Mouse (Mus musculus) liver, postnatal 0 days (tissue): ENCODE measurements around the gene Rfc2. TPM values are rescaled to one million over a fixed set of nuclear protein-coding genes. Genes with fewer than 3 reads are reported as not detected.

ENCODE experiments used
- ATAC-seq: fragments of 200-750 bp; cut with Nextera tagmentation; 2 replicates; pipeline ENCODE4 v1.8.0; 2017; ENCODE audit warnings: mild to moderate bottlenecking, moderate library complexity
- DNase-seq: peaks from one replicate; pipeline ENCODE4 v3.0.0-alpha.2; 2016
- H3K27ac ChIP-seq: fragments of 300-500 bp; sonication (generic); 2 replicates; pipeline ENCODE4 v1.5.1; 2014; ENCODE audit warnings: antibody characterized with exemption, moderate library complexity, mild to moderate bottlenecking, low read depth
- H3K27me3 ChIP-seq: fragments of 300-500 bp; sonication (generic); 2 replicates; pipeline ENCODE4 v1.6.1; 2014; ENCODE audit warnings: low read length, control low read depth, mixed read lengths; ENCODE audit not compliant: insufficient read depth
- H3K36me3 ChIP-seq: fragments of 300-500 bp; sonication (generic); replicated peaks from 2 replicates; pipeline ENCODE4 v1.6.1; 2014; ENCODE audit warnings: mild to moderate bottlenecking, control low read depth, low read length, moderate library complexity, mixed read lengths; ENCODE audit not compliant: insufficient read depth
- H3K4me1 ChIP-seq: fragments of 300-500 bp; sonication (generic); 2 replicates; pipeline ENCODE4 v1.6.1; 2014; ENCODE audit warnings: antibody characterized with exemption, mild to moderate bottlenecking, control low read depth; ENCODE audit not compliant: insufficient read depth
- H3K4me2 ChIP-seq: fragments of 300-500 bp; sonication (generic); 2 replicates; pipeline ENCODE4 v1.6.1; 2014; ENCODE audit warnings: low read depth, mild to moderate bottlenecking, low read length, moderate library complexity, mixed read lengths
- H3K4me3 ChIP-seq: fragments of 300-500 bp; sonication (generic); 2 replicates; pipeline ENCODE4 v1.5.1; 2014; ENCODE audit warnings: low read depth, low read length
- H3K9ac ChIP-seq: fragments of 300-500 bp; sonication (generic); replicated peaks from 2 replicates; pipeline ENCODE4 v1.6.1; 2014; ENCODE audit warnings: mild to moderate bottlenecking, moderate library complexity
- H3K9me3 ChIP-seq: fragments of 300-500 bp; sonication (generic); 2 replicates; pipeline ENCODE4 v1.6.1; 2016; ENCODE audit warnings: mild to moderate bottlenecking, control low read depth, low read length, mixed read lengths
- CTCF ChIP-seq: sonication (generic); IDR thresholded peaks from 2 replicates; pipeline ENCODE4 v1.5.1; 2016; ENCODE audit warnings: antibody characterized with exemption, low read depth
- EP300 ChIP-seq: IDR thresholded peaks from 2 replicates; pipeline ENCODE4 v1.6.1; 2016; ENCODE audit warnings: antibody characterized with exemption, low read depth, mild to moderate bottlenecking
- WGBS: fragments of 180-500 bp; shearing (Covaris S2); extraction: QIAGEN DNeasy Blood & Tissue Kit; methylation state at CpG from one replicate; pipeline ENCODE4 v1.1.7; 2014; ENCODE audit not compliant: insufficient replicate concordance; 5-methylcytosine and 5-hydroxymethylcytosine counted together
- polyA plus RNA-seq: library from polyadenylated mRNA; unstranded; fragments of >200 nt; fragmentation: Nextera tagmentation; extraction: Ambion mirVana; gene quantifications from 2 replicates; pipeline ENCODE4 v1.2.1, GENCODE M21; 2015

Rfc2 gene
- polyA plus RNA-seq, 1 experiment from 2014 or later = 81.4 TPM

DNA sequence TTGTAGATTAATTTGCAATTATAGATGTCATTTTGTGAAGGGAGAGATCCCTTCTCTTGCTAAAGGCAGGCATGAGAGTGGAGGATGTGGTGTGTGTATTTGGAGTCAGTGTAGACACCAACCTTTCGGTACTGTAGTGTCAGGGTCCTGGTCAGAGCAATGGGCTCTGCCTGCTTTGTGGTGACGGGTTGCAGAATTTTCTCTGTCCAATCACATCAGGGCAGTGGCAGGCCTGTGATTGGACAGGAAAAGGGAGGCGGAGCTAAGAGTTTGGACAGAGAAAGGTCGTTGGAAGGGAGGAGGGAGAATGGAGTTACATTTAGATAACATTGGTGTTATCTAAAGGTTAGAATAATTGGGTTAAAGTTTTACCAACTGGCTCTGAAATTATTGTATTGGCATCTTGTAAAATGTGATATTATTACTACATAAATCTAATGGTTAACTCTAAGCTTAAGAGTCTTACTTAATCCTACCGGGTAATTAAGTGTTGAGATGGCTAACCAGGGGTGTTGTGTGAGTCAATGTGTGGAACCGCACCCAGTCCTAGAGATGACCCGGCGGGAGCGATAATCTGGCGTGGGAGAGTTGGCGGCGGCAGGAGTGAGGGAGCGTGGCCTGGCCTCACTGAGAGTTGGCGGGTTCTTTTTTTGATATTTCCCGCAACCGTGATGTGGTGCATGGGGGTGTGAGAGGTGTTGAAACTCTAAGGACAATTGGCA lies 20.6 kb upstream of the Rfc2 start:
- no peak for TF ChIP-seq CTCF
- TF ChIP-seq EP300 = no peak
- DNase-seq = no peak
- no peaks in the 10 kb centered on the region for H3K36me3 ChIP-seq
- H3K4me1 ChIP-seq = no peaks in the 10 kb centered on the region
- no peaks in the 10 kb centered on the region for H3K9me3 ChIP-seq
- no peak overlapping the region for H3K27ac ChIP-seq
- 77% methylated on average over 16 of the region's 16 CpGs for WGBS
- no peak overlapping the region for H3K4me2 ChIP-seq
- no peak overlapping the region for H3K9ac ChIP-seq
- no peak overlapping the region for H3K4me3 ChIP-seq
- H3K27me3 ChIP-seq = no peaks in the 10 kb centered on the region
- ATAC-seq = no peak

DNA sequence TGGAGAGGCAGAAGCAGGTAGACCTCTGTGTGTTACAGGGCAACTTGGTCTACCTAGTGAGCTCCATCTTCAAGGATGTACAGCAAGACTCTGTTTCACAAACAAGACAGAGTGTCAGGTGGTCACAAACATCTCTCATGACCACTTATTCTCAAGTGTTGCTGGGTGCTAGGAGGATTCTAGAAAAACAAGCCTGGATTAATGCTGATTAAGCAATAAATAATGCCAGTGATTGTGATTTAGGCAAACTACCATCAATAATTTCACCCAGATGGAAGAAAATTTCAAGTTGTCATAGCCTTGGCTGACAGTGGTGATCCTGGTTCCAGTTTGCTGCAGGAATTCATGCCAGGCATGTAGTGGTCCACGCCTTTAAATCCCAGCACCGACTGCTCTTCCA lies 16.9 kb upstream of the Rfc2 start:
- H3K4me3 ChIP-seq = no peak overlapping the region
- H3K4me1 ChIP-seq = no peaks in the 10 kb centered on the region
- no peak for DNase-seq
- H3K9ac ChIP-seq = no peak overlapping the region
- no peak for ATAC-seq
- no peaks in the 10 kb centered on the region for H3K9me3 ChIP-seq
- no peak for TF ChIP-seq CTCF
- no peak for TF ChIP-seq EP300
- H3K4me2 ChIP-seq = no peak overlapping the region
- no peaks in the 10 kb centered on the region for H3K27me3 ChIP-seq
- no peak overlapping the region for H3K27ac ChIP-seq
- no peaks in the 10 kb centered on the region for H3K36me3 ChIP-seq
- WGBS = 88% methylated on average over 2 of the region's 2 CpGs

DNA sequence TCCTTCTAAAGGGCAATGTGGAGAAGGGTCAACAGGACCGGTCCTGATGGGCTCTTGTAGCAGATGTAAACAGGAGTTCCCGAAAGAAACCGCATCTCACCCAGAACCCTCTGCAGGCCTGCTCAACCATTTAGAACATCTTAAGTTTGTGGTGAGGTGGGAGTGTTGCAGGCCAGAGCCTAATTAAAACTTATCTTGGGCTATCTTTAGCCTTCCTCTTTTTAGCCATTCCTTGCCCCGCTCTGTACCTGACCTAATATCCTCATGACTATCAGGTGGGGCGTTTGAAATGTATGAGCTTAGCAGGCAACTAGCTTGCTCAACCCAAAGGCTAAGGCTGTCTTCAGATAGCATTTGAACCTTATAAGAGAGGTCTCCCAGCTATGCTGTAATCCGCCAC lies 15.5 kb upstream of the Rfc2 start:
- ATAC-seq = no peak
- H3K27me3 ChIP-seq = no peaks in the 10 kb centered on the region
- TF ChIP-seq EP300 (no peak), CTCF (no peak)

DNA sequence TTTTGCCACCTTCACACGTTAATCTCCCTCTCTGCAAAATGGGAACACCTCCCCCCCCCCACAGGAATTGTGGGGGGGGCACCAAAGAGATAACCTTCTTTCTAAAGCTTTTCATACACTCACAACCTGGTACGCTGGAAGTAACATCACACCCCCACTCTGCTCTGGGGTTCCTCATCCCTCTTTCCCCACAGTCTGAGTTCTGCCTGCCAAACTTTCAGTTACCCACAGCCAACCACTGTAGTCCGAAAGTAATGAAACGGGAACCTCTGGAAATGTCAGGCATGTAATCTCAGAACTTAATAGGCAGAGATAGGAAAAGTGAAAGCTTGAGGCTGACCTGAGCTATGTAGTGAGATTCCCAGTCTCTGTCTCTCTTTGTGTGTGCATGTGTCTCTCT lies 13.7 kb upstream of the Rfc2 start:
- no peak for ATAC-seq
- DNase-seq = no peak
- no peak overlapping the region for H3K9ac ChIP-seq
- no peaks in the 10 kb centered on the region for H3K27me3 ChIP-seq
- H3K9me3 ChIP-seq = no peaks in the 10 kb centered on the region
- H3K27ac ChIP-seq = no peak overlapping the region
- 71% methylated on average over 4 of the region's 4 CpGs for WGBS
- TF ChIP-seq CTCF = no peak
- no peak for TF ChIP-seq EP300
- no peak overlapping the region for H3K4me3 ChIP-seq
- no peak overlapping the region for H3K4me2 ChIP-seq
- H3K4me1 ChIP-seq = peaks cover 6% of the 10 kb centered on the region
- no peaks in the 10 kb centered on the region for H3K36me3 ChIP-seq

More for the DNA sequence above, 15.5 kb upstream of the Rfc2 start:
- DNase-seq = no peak
- no peak overlapping the region for H3K4me2 ChIP-seq
- no peaks in the 10 kb centered on the region for H3K36me3 ChIP-seq
- H3K4me3 ChIP-seq = no peak overlapping the region
- no peaks in the 10 kb centered on the region for H3K4me1 ChIP-seq
- H3K9ac ChIP-seq = no peak overlapping the region
- no peaks in the 10 kb centered on the region for H3K9me3 ChIP-seq
- H3K27ac ChIP-seq = no peak overlapping the region
- WGBS = 74% methylated on average over 6 of the region's 6 CpGs

GRCm38 (mm10) chr5:134568030-134568429 lies 13.1 kb upstream of the Rfc2 start:
- DNase-seq (no peak), ATAC-seq (no peak)
- no peak for TF ChIP-seq EP300
- no peak for TF ChIP-seq CTCF
- Histone ChIP-seq H3K27ac (no peak overlapping the region), H3K4me2 (no peak overlapping the region), H3K9me3 (no peaks in the 10 kb centered on the region), H3K36me3 (no peaks in the 10 kb centered on the region), H3K27me3 (no peaks in the 10 kb centered on the region), H3K9ac (no peak overlapping the region; the same call in 1 of the 2 replicates), H3K4me1 (peaks cover 12% of the 10 kb centered on the region), H3K4me3 (no peak overlapping the region)
- 84% methylated on average over 3 of the region's 3 CpGs for WGBS

DNA sequence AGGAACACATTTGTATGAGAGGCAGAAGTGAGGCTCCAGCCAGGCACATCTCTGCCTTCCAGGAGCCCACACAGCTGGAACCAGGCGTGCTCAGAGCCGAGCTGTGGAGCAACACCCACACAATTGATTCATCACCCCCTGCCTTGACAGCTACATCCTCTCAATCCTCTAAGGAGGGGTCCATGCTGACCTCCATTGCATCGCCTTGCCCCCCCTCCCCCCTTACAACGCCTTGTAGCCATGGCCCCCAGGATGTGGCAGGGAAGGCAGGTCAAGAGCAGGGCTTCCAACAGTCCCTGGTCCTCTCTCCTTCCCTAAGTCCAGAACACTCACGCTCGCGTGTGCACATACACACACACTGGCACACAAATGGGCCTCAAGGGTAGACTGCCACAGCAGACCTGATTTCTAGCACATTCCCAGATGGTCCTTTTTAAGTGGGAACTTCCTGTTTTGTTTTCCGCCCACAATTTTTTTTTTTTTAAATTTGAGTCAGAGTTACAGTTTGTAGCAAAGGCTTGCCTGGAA lies 12.1 kb upstream of the Rfc2 start:
- DNase-seq (no peak), ATAC-seq (0 out of 2 replicates have a peak, but pooled peaks have one; percentile 22)
- H3K36me3 ChIP-seq = no peaks in the 10 kb centered on the region
- no peak overlapping the region for H3K9ac ChIP-seq
- TF ChIP-seq CTCF (no peak), EP300 (no peak)
- H3K4me2 ChIP-seq = no peak overlapping the region
- no peaks in the 10 kb centered on the region for H3K27me3 ChIP-seq
- WGBS = 50% methylated on average over 8 of the region's 8 CpGs
- H3K4me3 ChIP-seq = no peak overlapping the region
- no peak overlapping the region for H3K27ac ChIP-seq
- no peaks in the 10 kb centered on the region for H3K9me3 ChIP-seq
- H3K4me1 ChIP-seq = peaks cover 14% of the 10 kb centered on the region
